Mouse (Mus musculus) midbrain, embryonic 16.5 days (tissue): Measurements from ENCODE around the gene E130208F15Rik. TPM values are rescaled to one million over a fixed set of nuclear protein-coding genes. Genes with fewer than 3 reads are reported as not detected.
A peak's percentile ranks its signal among the peaks of the same experiment; 100 is the strongest.

Experiments used
- ATAC-seq: fragments of 200-750 bp; cut with Nextera tagmentation; 2 replicates; pipeline ENCODE4 v1.8.0; 2017; ENCODE audit warnings: moderate TSS enrichment
- H3K27ac ChIP-seq: fragments of 300-500 bp; sonication (generic); 2 replicates; pipeline ENCODE4 v1.5.1; 2014; ENCODE audit warnings: mild to moderate bottlenecking, low read length, mixed read lengths
- H3K27me3 ChIP-seq: fragments of 300-500 bp; sonication (generic); 2 replicates; pipeline ENCODE4 v1.6.1; 2014; ENCODE audit warnings: low read depth, low read length, mixed read lengths; ENCODE audit not compliant: control insufficient read depth, insufficient read depth
- H3K36me3 ChIP-seq: fragments of 300-500 bp; sonication (generic); 2 replicates; pipeline ENCODE4 v1.6.1; 2014; ENCODE audit warnings: mild to moderate bottlenecking, low read length, moderate library complexity, mixed read lengths; ENCODE audit not compliant: control insufficient read depth, insufficient read depth
- H3K4me1 ChIP-seq: fragments of 300-500 bp; sonication (generic); 2 replicates; pipeline ENCODE4 v1.6.1; 2014; ENCODE audit warnings: mild to moderate bottlenecking, low read length, mixed read lengths; ENCODE audit not compliant: control insufficient read depth, insufficient read depth
- H3K4me2 ChIP-seq: fragments of 300-500 bp; sonication (generic); 2 replicates; pipeline ENCODE4 v1.6.1; 2014; ENCODE audit warnings: mild to moderate bottlenecking, low read length, mixed read lengths
- H3K4me3 ChIP-seq: fragments of 300-500 bp; sonication (generic); 2 replicates; pipeline ENCODE4 v1.5.1; 2014; ENCODE audit warnings: low read depth, mild to moderate bottlenecking, low read length, moderate library complexity, mixed read lengths
- H3K9ac ChIP-seq: fragments of 300-500 bp; sonication (generic); 2 replicates; pipeline ENCODE4 v1.6.1; 2014; ENCODE audit warnings: low read depth, low read length, mixed read lengths
- H3K9me3 ChIP-seq: fragments of 300-500 bp; sonication (generic); replicated peaks from 2 replicates; pipeline ENCODE4 v1.6.1; 2014; ENCODE audit warnings: mild to moderate bottlenecking, low read length, mixed read lengths; ENCODE audit not compliant: control insufficient read depth, poor library complexity, severe bottlenecking
- WGBS: fragments of 180-500 bp; shearing (Covaris S2); extraction: QIAGEN DNeasy Blood & Tissue Kit; methylation state at CpG from one replicate; pipeline ENCODE4 v1.1.7; 2014; 5-methylcytosine and 5-hydroxymethylcytosine counted together
- polyA plus RNA-seq: library from polyadenylated mRNA; unstranded; fragments of >200 nt; fragmentation: Nextera tagmentation; extraction: Ambion mirVana; gene quantifications from 2 replicates; pipeline ENCODE4 v1.2.1, GENCODE M21; 2015

Gene E130208F15Rik
- polyA plus RNA-seq, 1 experiment from 2014 or later, result not detected

GRCm38 (mm10) chr7:30314721-30315155, 6.8 kb upstream of the E130208F15Rik start, which contains the start of gene Syne4:
Syne4 (plus strand) TSS chr7:30314807.
- H3K9me3 ChIP-seq, result no peaks in the 10 kb centered on the region
- H3K4me2 ChIP-seq, result no peak within 1 kb of the TSS
- H3K36me3 ChIP-seq, result no peaks in the 10 kb centered on the region
- peaks cover 4% of the 10 kb centered on the region for H3K4me1 ChIP-seq
- H3K9ac ChIP-seq, result no peak within 1 kb of the TSS
- no peaks in the 10 kb centered on the region for H3K27me3 ChIP-seq
- WGBS, result 3% methylated on average over 9 of the region's 9 CpGs
- H3K4me3 ChIP-seq, result peak within 1 kb of the TSS; percentile 10; the same call in 1 of the 2 replicates
- H3K27ac ChIP-seq, result no peak within 1 kb of the TSS
- ATAC-seq, result no peak

DNA sequence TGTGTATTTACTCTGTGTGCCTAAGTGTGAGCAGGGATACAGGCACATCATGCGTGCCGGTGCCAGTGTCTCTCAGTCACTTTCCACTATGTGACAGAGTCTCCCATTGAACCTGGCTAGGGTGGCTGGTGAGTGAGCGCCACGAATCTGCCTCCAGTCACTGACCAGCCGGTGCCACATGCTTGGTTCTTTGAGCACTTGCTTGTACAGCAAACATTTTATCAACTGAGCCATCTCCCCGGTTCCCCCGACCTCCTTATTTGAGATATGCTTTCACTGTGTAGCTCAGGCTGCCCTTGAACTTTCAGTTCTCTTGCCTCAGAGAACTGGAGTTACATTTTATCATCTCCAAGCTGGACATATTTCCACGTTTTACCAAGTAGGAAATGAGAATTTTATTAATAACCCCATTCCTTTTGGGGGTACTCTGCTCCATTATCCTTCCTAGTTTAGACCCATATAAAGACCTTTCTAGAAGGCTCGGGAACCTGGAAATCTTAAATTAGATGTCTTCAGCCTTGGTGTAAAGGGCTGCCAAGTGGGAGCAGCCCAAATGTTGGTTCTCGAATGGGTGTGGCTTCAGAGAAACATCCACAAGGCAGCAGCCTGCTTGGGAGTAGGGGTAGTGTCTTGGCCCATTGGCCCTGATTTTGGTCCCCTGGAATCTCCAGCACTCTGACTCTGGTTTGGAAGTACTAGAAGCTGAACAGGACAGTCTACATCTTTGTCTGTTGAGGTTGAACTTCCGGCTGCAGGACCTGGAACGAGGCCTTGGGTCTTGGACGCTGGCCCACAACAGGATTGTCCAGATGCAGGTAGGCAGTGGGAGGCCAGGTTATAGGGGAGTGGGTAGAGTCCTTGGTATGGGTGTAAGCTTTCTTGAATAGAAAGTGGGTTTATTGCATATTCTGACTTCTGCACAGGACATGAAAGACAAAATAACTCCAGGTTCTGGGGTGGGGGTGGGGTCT, 5.7 kb upstream of the E130208F15Rik start:
- ATAC-seq, result no peak
- WGBS, result 79% methylated on average over 13 of the region's 13 CpGs
- Histone ChIP-seq H3K27me3 (no peaks in the 10 kb centered on the region), H3K27ac (no peak overlapping the region), H3K9ac (no peak overlapping the region), H3K9me3 (no peaks in the 10 kb centered on the region), H3K4me1 (peaks cover 2% of the 10 kb centered on the region), H3K4me2 (no peak overlapping the region), H3K4me3 (no peak overlapping the region), H3K36me3 (no peaks in the 10 kb centered on the region)

- no peak overlapping the region for H3K4me3 ChIP-seq
- H3K36me3 ChIP-seq, result no peaks in the 10 kb centered on the region
- no peak overlapping the region for H3K9ac ChIP-seq
- no peaks in the 10 kb centered on the region for H3K27me3 ChIP-seq
- ATAC-seq, result no peak
- H3K27ac ChIP-seq, result no peak overlapping the region
- 82% methylated on average over 3 of the region's 3 CpGs for WGBS
- H3K9me3 ChIP-seq, result no peaks in the 10 kb centered on the region
- H3K4me2 ChIP-seq, result no peak overlapping the region
- H3K4me1 ChIP-seq, result peaks cover 14% of the 10 kb centered on the region
These were observed 3.4 kb upstream of the E130208F15Rik start for GRCm38 (mm10) chr7:30318142-30318541.

DNA sequence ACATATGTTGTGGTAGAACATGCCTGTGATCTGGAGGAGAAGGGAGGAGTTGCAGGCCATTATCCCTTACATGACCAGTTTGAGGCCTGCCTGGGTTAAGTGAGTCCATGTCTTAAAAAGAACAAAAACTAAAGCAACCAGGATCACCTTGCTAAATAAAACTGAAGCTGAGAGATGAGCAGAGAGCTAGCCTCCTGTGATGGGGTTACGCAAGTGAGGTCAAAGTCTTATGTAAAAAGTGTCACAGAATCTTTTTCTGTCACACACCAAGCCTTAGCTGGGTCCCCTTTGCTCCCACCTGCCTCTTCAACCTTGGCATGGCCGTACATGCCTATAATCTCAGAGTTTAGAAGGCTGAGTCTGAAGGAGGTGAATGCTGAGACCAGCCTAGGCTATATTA, 594 bp upstream of the E130208F15Rik start:
- Histone ChIP-seq H3K9ac (peak overlapping the region; percentile 88; the same call in 1 of the 2 replicates), H3K4me1 (peaks cover 14% of the 10 kb centered on the region), H3K27ac (no peak overlapping the region), H3K9me3 (no peaks in the 10 kb centered on the region; the same call in 1 of the 2 replicates), H3K4me3 (peak overlapping the region; percentile 75; the same call in 1 of the 2 replicates), H3K36me3 (no peaks in the 10 kb centered on the region), H3K27me3 (no peaks in the 10 kb centered on the region), H3K4me2 (peak overlapping the region; percentile 87)
- no peak for ATAC-seq
- 85% methylated on average over 2 of the region's 2 CpGs for WGBS

- Histone ChIP-seq H3K4me1 (peaks cover 14% of the 10 kb centered on the region), H3K36me3 (no peaks in the 10 kb centered on the region), H3K27ac (peak overlapping the region; percentile 85), H3K27me3 (no peaks in the 10 kb centered on the region), H3K4me2 (peak overlapping the region; percentile 87), H3K4me3 (peak overlapping the region; percentile 75), H3K9ac (peak overlapping the region; percentile 88), H3K9me3 (no peaks in the 10 kb centered on the region; the same call in 1 of the 2 replicates)
- under 1% methylated on average over 20 of the region's 20 CpGs for WGBS
- ATAC-seq, result peak; percentile 99
These were observed 736 bp downstream of the E130208F15Rik start for GRCm38 (mm10) chr7:30322285-30322667.

DNA sequence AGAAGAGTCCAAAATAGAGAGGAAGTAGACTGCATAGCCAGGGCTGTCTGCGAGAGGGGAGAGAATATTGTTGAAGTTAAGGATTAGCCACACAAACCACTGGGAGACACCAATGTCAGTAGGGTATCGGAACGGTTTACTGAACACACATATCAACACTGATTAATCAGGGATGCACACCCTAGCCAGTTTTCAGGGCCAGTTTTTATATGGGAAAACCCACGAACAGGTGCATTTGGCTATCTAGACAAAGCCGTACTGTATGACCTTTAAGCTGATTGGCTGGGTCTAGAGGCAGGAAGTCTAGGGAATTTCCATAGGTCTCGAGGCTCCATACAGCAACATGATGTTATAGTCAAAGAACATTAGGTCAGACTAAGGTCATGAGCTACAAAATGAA, 1.3 kb downstream of the E130208F15Rik start:
- H3K4me2 ChIP-seq, result peak overlapping the region; percentile 87
- H3K27me3 ChIP-seq, result no peaks in the 10 kb centered on the region
- 35% methylated on average over 6 of the region's 6 CpGs for WGBS
- H3K9me3 ChIP-seq, result no peaks in the 10 kb centered on the region; the same call in 1 of the 2 replicates
- peak overlapping the region; percentile 75 for H3K4me3 ChIP-seq
- H3K27ac ChIP-seq, result peak overlapping the region; percentile 8
- peaks cover 14% of the 10 kb centered on the region for H3K4me1 ChIP-seq
- ATAC-seq, result no peak
- H3K36me3 ChIP-seq, result no peaks in the 10 kb centered on the region
- H3K9ac ChIP-seq, result peak overlapping the region; percentile 22; the same call in 1 of the 2 replicates

DNA sequence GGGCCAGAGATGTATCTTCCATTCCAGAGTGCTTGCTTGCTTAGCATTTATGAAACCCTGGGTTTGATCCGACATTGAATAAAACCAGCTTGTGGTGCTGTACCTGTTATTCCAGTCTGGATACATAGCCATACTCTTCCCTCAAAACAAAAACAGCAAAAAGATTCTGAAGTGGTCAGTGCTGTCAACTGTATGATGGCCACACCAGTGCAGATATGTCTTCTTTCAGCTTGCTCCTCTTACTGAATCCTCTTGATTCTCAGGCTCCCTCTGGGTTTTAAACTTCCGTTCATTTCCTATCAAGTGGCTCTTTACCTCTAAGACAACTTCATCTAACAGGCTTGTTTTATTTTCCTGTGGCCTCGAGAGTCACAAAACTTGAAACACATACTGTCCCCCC, 2.3 kb downstream of the E130208F15Rik start, which contains the start of gene Sdhaf1:
Sdhaf1 (minus strand) TSS at position 101 of the 400 bp plus-strand sequence.
- peak within 1 kb of the TSS; percentile 8 for H3K27ac ChIP-seq
- H3K9me3 ChIP-seq, result no peaks in the 10 kb centered on the region; the same call in 1 of the 2 replicates
- peak within 1 kb of the TSS; percentile 75 for H3K4me3 ChIP-seq
- 76% methylated on average over 3 of the region's 3 CpGs for WGBS
- H3K36me3 ChIP-seq, result no peaks in the 10 kb centered on the region
- H3K4me2 ChIP-seq, result peak within 1 kb of the TSS; percentile 87
- peaks cover 14% of the 10 kb centered on the region for H3K4me1 ChIP-seq
- no peak for ATAC-seq
- no peaks in the 10 kb centered on the region for H3K27me3 ChIP-seq
- H3K9ac ChIP-seq, result peak within 1 kb of the TSS; percentile 22; the same call in 1 of the 2 replicates

GRCm38 (mm10) chr7:30324300-30324944, 2.9 kb downstream of the E130208F15Rik start:
- peaks cover 14% of the 10 kb centered on the region for H3K4me1 ChIP-seq
- no peak overlapping the region for H3K27ac ChIP-seq
- no peak overlapping the region for H3K4me2 ChIP-seq
- no peaks in the 10 kb centered on the region for H3K36me3 ChIP-seq
- no peaks in the 10 kb centered on the region for H3K27me3 ChIP-seq
- 80% methylated on average over 5 of the region's 5 CpGs for WGBS
- H3K9me3 ChIP-seq, result no peaks in the 10 kb centered on the region; the same call in 1 of the 2 replicates
- H3K9ac ChIP-seq, result no peak overlapping the region
- H3K4me3 ChIP-seq, result no peak overlapping the region
- ATAC-seq, result no peak
